Mouse (Mus musculus): ENCODE measurements around the gene Plxnb2. TPM values are rescaled to one million over a fixed set of nuclear protein-coding genes. Genes with fewer than 3 reads are reported as not detected.
A peak's percentile ranks its signal among the peaks of the same experiment; 100 is the strongest.

Plxnb2 gene
- polyA plus RNA-seq, 1 experiment: 89.4 TPM

DNA sequence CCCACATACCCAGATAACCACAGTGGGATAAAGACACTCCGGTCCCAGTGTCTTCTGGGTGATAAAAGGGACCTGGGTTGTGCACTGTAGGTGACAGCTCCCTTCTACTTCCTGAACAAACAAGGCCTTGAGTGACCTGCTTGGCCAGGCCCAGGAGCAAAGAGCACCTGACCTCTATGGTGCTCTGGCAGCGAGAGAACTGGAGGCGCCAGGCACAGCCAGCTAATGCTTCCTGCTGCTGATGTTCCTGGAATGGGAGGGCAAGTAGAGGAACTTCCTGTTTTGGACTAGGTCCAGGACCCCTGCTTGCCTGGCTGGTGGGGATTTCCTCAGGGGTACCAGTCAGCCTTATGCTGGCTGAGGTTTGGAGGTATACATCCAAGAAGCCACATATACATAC lies 10.5 kb downstream of the Plxnb2 start:
- Histone ChIP-seq H3K4me3 (ENCODE audit: extremely low read depth, insufficient read depth, insufficient read length) (no peak overlapping the region), H3K27ac (ENCODE audit: insufficient read depth, low read length) (peak overlapping the region; percentile 29; the same call in 1 of the 2 replicates), H3K4me1 (ENCODE audit: control insufficient read depth, insufficient read depth, insufficient read length) (peaks cover 10% of the 10 kb centered on the region; the same call in 1 of the 2 replicates), H3K36me3 (ENCODE audit: control insufficient read depth, insufficient read depth, low read length) (0 out of 2 replicates have a peak, but pooled peaks cover 1% of the 10 kb centered on the region), H3K27me3 (ENCODE audit: control insufficient read depth, insufficient read depth, low read length) (no peaks in the 10 kb centered on the region)
- 78% methylated on average over 3 of the region's 3 CpGs for WGBS
- DNase-seq (ENCODE audit: low read depth in 1 of 2, low spot score in 2 of 2): no peak
- no peak for TF ChIP-seq CTCF (IDR thresholded peaks at IDR 0.05; ENCODE audit: extremely low read depth, insufficient read depth, insufficient read length, insufficient replicate concordance)
- TF ChIP-seq POLR2A (IDR thresholded peaks at IDR 0.05; ENCODE audit: low read depth, low read length): no peak

DNA sequence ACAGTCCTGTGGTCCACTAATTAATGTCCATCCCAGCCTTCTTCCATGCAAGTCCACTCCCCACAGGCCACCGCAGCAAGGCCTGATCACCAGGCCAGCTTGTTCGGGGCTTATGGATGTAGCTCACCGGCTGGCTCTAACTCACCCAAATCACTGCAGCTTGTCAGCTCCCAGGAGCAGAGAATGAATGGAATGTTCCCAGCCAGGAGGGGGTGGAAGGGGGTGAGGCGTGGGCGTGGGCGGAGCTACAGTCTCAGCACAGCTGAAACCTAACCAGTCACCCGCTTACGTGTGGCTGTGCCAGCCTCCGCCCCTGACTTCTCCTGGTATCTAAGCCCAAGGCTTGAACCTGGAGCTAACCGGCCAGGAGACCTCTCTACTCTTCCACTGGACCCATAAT lies 11.2 kb downstream of the Plxnb2 start:
- H3K4me1 ChIP-seq (ENCODE audit: control insufficient read depth, insufficient read depth, insufficient read length): peaks cover 10% of the 10 kb centered on the region; the same call in 1 of the 2 replicates
- no peaks in the 10 kb centered on the region for H3K27me3 ChIP-seq (ENCODE audit: control insufficient read depth, insufficient read depth, low read length)
- WGBS: 82% methylated on average over 10 of the region's 10 CpGs
- DNase-seq (ENCODE audit: low read depth in 1 of 2, low spot score in 2 of 2): no peak
- H3K4me3 ChIP-seq (ENCODE audit: extremely low read depth, insufficient read depth, insufficient read length): no peak overlapping the region
- TF ChIP-seq POLR2A (IDR thresholded peaks at IDR 0.05; ENCODE audit: low read depth, low read length): no peak
- no peak for TF ChIP-seq CTCF (IDR thresholded peaks at IDR 0.05; ENCODE audit: extremely low read depth, insufficient read depth, insufficient read length, insufficient replicate concordance)
- H3K36me3 ChIP-seq (ENCODE audit: control insufficient read depth, insufficient read depth, low read length): 0 out of 2 replicates have a peak, but pooled peaks cover 1% of the 10 kb centered on the region
- H3K27ac ChIP-seq (ENCODE audit: insufficient read depth, low read length): no peak overlapping the region

DNA sequence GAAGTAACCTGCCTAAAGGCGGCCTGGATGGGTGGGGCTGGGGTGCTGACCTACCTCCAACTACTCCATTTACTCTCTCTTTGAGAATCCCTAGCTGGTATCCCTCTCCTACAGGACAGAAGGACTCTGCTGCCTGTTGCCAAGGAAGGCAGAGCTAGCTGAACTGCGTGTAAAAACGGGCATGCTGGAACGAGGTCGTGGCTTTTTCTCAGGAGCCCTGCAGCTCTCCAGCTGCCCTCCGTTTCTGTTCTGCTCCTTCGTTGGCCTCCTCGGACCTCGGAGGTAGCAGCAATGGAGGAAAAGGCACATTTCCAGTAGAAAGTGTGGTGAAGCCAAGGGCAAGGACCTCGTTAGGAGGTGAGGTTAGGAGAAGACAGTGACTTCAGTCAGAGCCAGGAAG lies 11.7 kb downstream of the Plxnb2 start:
- H3K27me3 ChIP-seq (ENCODE audit: control insufficient read depth, insufficient read depth, low read length): no peaks in the 10 kb centered on the region
- no peak overlapping the region for H3K27ac ChIP-seq (ENCODE audit: insufficient read depth, low read length)

GRCm38 (mm10) chr15:89165478-89165877 lies 15.1 kb downstream of the Plxnb2 start:
- H3K36me3 ChIP-seq (ENCODE audit: control insufficient read depth, insufficient read depth, low read length): 0 out of 2 replicates have a peak, but pooled peaks cover 1% of the 10 kb centered on the region
- no peak for DNase-seq (ENCODE audit: low read depth in 1 of 2, low spot score in 2 of 2)
- H3K4me1 ChIP-seq (ENCODE audit: control insufficient read depth, insufficient read depth, insufficient read length): no peaks in the 10 kb centered on the region
- H3K27ac ChIP-seq (ENCODE audit: insufficient read depth, low read length): no peak overlapping the region
- 91% methylated on average over 12 of the region's 12 CpGs for WGBS
- H3K27me3 ChIP-seq (ENCODE audit: control insufficient read depth, insufficient read depth, low read length): no peaks in the 10 kb centered on the region
- H3K4me3 ChIP-seq (ENCODE audit: extremely low read depth, insufficient read depth, insufficient read length): no peak overlapping the region
- no peak for TF ChIP-seq CTCF (IDR thresholded peaks at IDR 0.05; ENCODE audit: extremely low read depth, insufficient read depth, insufficient read length, insufficient replicate concordance)
- TF ChIP-seq POLR2A (IDR thresholded peaks at IDR 0.05; ENCODE audit: low read depth, low read length): no peak

More for the DNA sequence above, 11.7 kb downstream of the Plxnb2 start:
- TF ChIP-seq CTCF (IDR thresholded peaks at IDR 0.05; ENCODE audit: extremely low read depth, insufficient read depth, insufficient read length, insufficient replicate concordance): no peak
- TF ChIP-seq POLR2A (IDR thresholded peaks at IDR 0.05; ENCODE audit: low read depth, low read length): no peak
- no peak for DNase-seq (ENCODE audit: low read depth in 1 of 2, low spot score in 2 of 2)
- Histone ChIP-seq H3K36me3 (ENCODE audit: control insufficient read depth, insufficient read depth, low read length) (0 out of 2 replicates have a peak, but pooled peaks cover 1% of the 10 kb centered on the region), H3K4me1 (ENCODE audit: control insufficient read depth, insufficient read depth, insufficient read length) (peaks cover 10% of the 10 kb centered on the region; the same call in 1 of the 2 replicates), H3K4me3 (ENCODE audit: extremely low read depth, insufficient read depth, insufficient read length) (no peak overlapping the region)
- WGBS: 87% methylated on average over 10 of the region's 10 CpGs

GRCm38 (mm10) chr15:89161397-89161796 lies 19.2 kb downstream of the Plxnb2 start:
- no peaks in the 10 kb centered on the region for H3K27me3 ChIP-seq (ENCODE audit: control insufficient read depth, insufficient read depth, low read length)
- no peak overlapping the region for H3K27ac ChIP-seq (ENCODE audit: insufficient read depth, low read length)
- DNase-seq (ENCODE audit: low read depth in 1 of 2, low spot score in 2 of 2): no peak
- TF ChIP-seq POLR2A (IDR thresholded peaks at IDR 0.05; ENCODE audit: low read depth, low read length) (no peak), CTCF (IDR thresholded peaks at IDR 0.05; ENCODE audit: extremely low read depth, insufficient read depth, insufficient read length, insufficient replicate concordance) (no peak)
- H3K4me1 ChIP-seq (ENCODE audit: control insufficient read depth, insufficient read depth, insufficient read length): no peaks in the 10 kb centered on the region
- WGBS: 65% methylated on average over 9 of the region's 9 CpGs
- H3K36me3 ChIP-seq (ENCODE audit: control insufficient read depth, insufficient read depth, low read length): peaks cover 2% of the 10 kb centered on the region; the same call in 1 of the 2 replicates
- H3K4me3 ChIP-seq (ENCODE audit: extremely low read depth, insufficient read depth, insufficient read length): no peak overlapping the region

- Histone ChIP-seq H3K4me1 (ENCODE audit: control insufficient read depth, insufficient read depth, insufficient read length) (no peaks in the 10 kb centered on the region), H3K36me3 (ENCODE audit: control insufficient read depth, insufficient read depth, low read length) (peaks cover 2% of the 10 kb centered on the region; the same call in 1 of the 2 replicates), H3K27me3 (ENCODE audit: control insufficient read depth, insufficient read depth, low read length) (no peaks in the 10 kb centered on the region), H3K4me3 (ENCODE audit: extremely low read depth, insufficient read depth, insufficient read length) (no peak overlapping the region), H3K27ac (ENCODE audit: insufficient read depth, low read length) (no peak overlapping the region)
- no peak for DNase-seq (ENCODE audit: low read depth in 1 of 2, low spot score in 2 of 2)
- WGBS: 95% methylated on average over 16 of the region's 16 CpGs
- TF ChIP-seq POLR2A (IDR thresholded peaks at IDR 0.05; ENCODE audit: low read depth, low read length) (no peak), CTCF (IDR thresholded peaks at IDR 0.05; ENCODE audit: extremely low read depth, insufficient read depth, insufficient read length, insufficient replicate concordance) (no peak)
Observed at GRCm38 (mm10) chr15:89158516-89158915, 22.1 kb downstream of the Plxnb2 start.

- Histone ChIP-seq H3K4me3 (ENCODE audit: extremely low read depth, insufficient read depth, insufficient read length) (no peak overlapping the region), H3K27ac (ENCODE audit: insufficient read depth, low read length) (no peak overlapping the region), H3K27me3 (ENCODE audit: control insufficient read depth, insufficient read depth, low read length) (no peaks in the 10 kb centered on the region), H3K4me1 (ENCODE audit: control insufficient read depth, insufficient read depth, insufficient read length) (no peaks in the 10 kb centered on the region), H3K36me3 (ENCODE audit: control insufficient read depth, insufficient read depth, low read length) (peaks cover 2% of the 10 kb centered on the region; the same call in 1 of the 2 replicates)
- TF ChIP-seq POLR2A (IDR thresholded peaks at IDR 0.05; ENCODE audit: low read depth, low read length) (no peak), CTCF (IDR thresholded peaks at IDR 0.05; ENCODE audit: extremely low read depth, insufficient read depth, insufficient read length, insufficient replicate concordance) (peak; percentile 68; the same call in 1 of the 2 replicates)
- WGBS: 64% methylated on average over 7 of the region's 7 CpGs
- peak; percentile 69 to 78 for DNase-seq (ENCODE audit: low read depth in 1 of 2, low spot score in 2 of 2)
Observed at GRCm38 (mm10) chr15:89157954-89158353, 22.6 kb downstream of the Plxnb2 start.

All from spleen, adult 2 months (tissue).